Mouse (Mus musculus) inflammation-experienced regulatory T-cells, adult 6 months (primary cell): ENCODE data around the gene Lfng. TPM values are rescaled to one million over a fixed set of nuclear protein-coding genes. Genes with fewer than 3 reads are reported as not detected.
A peak's percentile ranks its signal among the peaks of the same experiment; 100 is the strongest.

Experiments
- ATAC-seq: one replicate; pipeline ENCODE4 v1.8.0; 2017
- polyA plus RNA-seq, 3 experiments: library from polyadenylated mRNA; unstranded; fragments of 100-300 nt; shearing (Covaris generic); gene quantifications; one replicate each; pipeline ENCODE4 v1.2.1; 2017

The Lfng gene
- polyA plus RNA-seq, 3 experiments from 2014 or later = 16.8 to 44.8 (median 23.1) TPM

- ATAC-seq = no peak
Measured at GRCm38 (mm10) chr5:140594846-140595245, 12.3 kb upstream of the Lfng start.

GRCm38 (mm10) chr5:140596426-140596825 is 10.7 kb upstream of the Lfng start:
- ATAC-seq = peak; percentile 56

- peak; percentile 85 for ATAC-seq
Measured at GRCm38 (mm10) chr5:140596927-140597588, 10.1 kb upstream of the Lfng start.

GRCm38 (mm10) chr5:140597787-140598186 is 9.3 kb upstream of the Lfng start:
- no peak for ATAC-seq

- ATAC-seq = no peak
Measured at GRCm38 (mm10) chr5:140599939-140600338, 7.2 kb upstream of the Lfng start.

GRCm38 (mm10) chr5:140601712-140602111 is 5.4 kb upstream of the Lfng start:
- ATAC-seq = no peak

- ATAC-seq = no peak
Measured at GRCm38 (mm10) chr5:140602540-140602939, 4.6 kb upstream of the Lfng start.

- no peak for ATAC-seq
Measured at GRCm38 (mm10) chr5:140604386-140604785, 2.7 kb upstream of the Lfng start.

- no peak for ATAC-seq
Measured at GRCm38 (mm10) chr5:140605228-140605627, 1.9 kb upstream of the Lfng start.

GRCm38 (mm10) chr5:140606386-140606785 is 734 bp upstream of the Lfng start:
- no peak for ATAC-seq

- ATAC-seq = no peak
Measured at GRCm38 (mm10) chr5:140607836-140608633, 915 bp downstream of the Lfng start.

GRCm38 (mm10) chr5:140608634-140609015 is 1.5 kb downstream of the Lfng start:
- ATAC-seq = no peak

GRCm38 (mm10) chr5:140609511-140610272 is 2.6 kb downstream of the Lfng start:
- peak; percentile 34 for ATAC-seq

- peak; percentile 10 for ATAC-seq
Measured at GRCm38 (mm10) chr5:140610273-140611011, 3.3 kb downstream of the Lfng start.

- ATAC-seq = no peak
Measured at GRCm38 (mm10) chr5:140611021-140611583, 4.0 kb downstream of the Lfng start.

- ATAC-seq = no peak
Measured at GRCm38 (mm10) chr5:140611611-140612185, 4.6 kb downstream of the Lfng start.

- no peak for ATAC-seq
Measured at GRCm38 (mm10) chr5:140612191-140612590, 5.1 kb downstream of the Lfng start.

GRCm38 (mm10) chr5:140614141-140614540 is 7.0 kb downstream of the Lfng start:
- ATAC-seq = no peak

GRCm38 (mm10) chr5:140614837-140615236 is 7.7 kb downstream of the Lfng start:
- no peak for ATAC-seq

GRCm38 (mm10) chr5:140615321-140616109 is 8.4 kb downstream of the Lfng start:
- no peak for ATAC-seq

GRCm38 (mm10) chr5:140616110-140616503 is 9.0 kb downstream of the Lfng start:
- peak; percentile 1 for ATAC-seq
